Mouse (Mus musculus) forebrain, embryonic 12.5 days (tissue): Measurements from ENCODE around the gene B3gnt9. TPM values are rescaled to one million over a fixed set of nuclear protein-coding genes. Genes with fewer than 3 reads are reported as not detected.
"Not testable (repeated sequence)": the region's sequence is repeated elsewhere in the genome, so short reads cannot be mapped to it uniquely, and the experiment has no call there.

ENCODE experiments used
- ATAC-seq: fragments of 200-750 bp; cut with Nextera tagmentation; 2 replicates; pipeline ENCODE4 v1.8.0; 2017; ENCODE audit warnings: moderate TSS enrichment; ENCODE audit not compliant: low FRiP score
- H3K27ac ChIP-seq: fragments of 300-500 bp; sonication (generic); 2 replicates; pipeline ENCODE4 v1.5.1; 2016; ENCODE audit warnings: mild to moderate bottlenecking
- H3K27me3 ChIP-seq: fragments of 300-500 bp; sonication (generic); 2 replicates; pipeline ENCODE4 v1.6.1; 2016; ENCODE audit warnings: mild to moderate bottlenecking
- H3K36me3 ChIP-seq: fragments of 300-500 bp; sonication (generic); replicated peaks from 2 replicates; pipeline ENCODE4 v1.6.1; 2016; ENCODE audit warnings: mild to moderate bottlenecking
- H3K4me1 ChIP-seq: fragments of 300-500 bp; sonication (generic); 2 replicates; pipeline ENCODE4 v1.6.1; 2016
- H3K4me2 ChIP-seq: fragments of 300-500 bp; sonication (generic); 2 replicates; pipeline ENCODE4 v1.6.1; 2016; ENCODE audit warnings: mild to moderate bottlenecking, moderate library complexity
- H3K4me3 ChIP-seq: fragments of 300-500 bp; sonication (generic); replicated peaks from 2 replicates; pipeline ENCODE4 v1.5.1; 2016; ENCODE audit warnings: mild to moderate bottlenecking
- H3K9ac ChIP-seq: fragments of 300-500 bp; sonication (generic); 2 replicates; pipeline ENCODE4 v1.6.1; 2016; ENCODE audit warnings: mild to moderate bottlenecking
- H3K9me3 ChIP-seq: fragments of 300-500 bp; sonication (generic); 2 replicates; pipeline ENCODE4 v1.6.1; 2016
- WGBS: fragments of 180-500 bp; shearing (Covaris S2); methylation state at CpG from one replicate; pipeline ENCODE4 v1.1.7; 2016; 5-methylcytosine and 5-hydroxymethylcytosine counted together
- polyA plus RNA-seq: library from polyadenylated mRNA; unstranded; fragments of >200 nt; fragmentation: Nextera tagmentation; extraction: Ambion mirVana; gene quantifications from 2 replicates; pipeline ENCODE4 v1.2.1, GENCODE M21; 2016

Gene B3gnt9
- 3.3 and 4.5 TPM in 2 replicates for polyA plus RNA-seq

DNA sequence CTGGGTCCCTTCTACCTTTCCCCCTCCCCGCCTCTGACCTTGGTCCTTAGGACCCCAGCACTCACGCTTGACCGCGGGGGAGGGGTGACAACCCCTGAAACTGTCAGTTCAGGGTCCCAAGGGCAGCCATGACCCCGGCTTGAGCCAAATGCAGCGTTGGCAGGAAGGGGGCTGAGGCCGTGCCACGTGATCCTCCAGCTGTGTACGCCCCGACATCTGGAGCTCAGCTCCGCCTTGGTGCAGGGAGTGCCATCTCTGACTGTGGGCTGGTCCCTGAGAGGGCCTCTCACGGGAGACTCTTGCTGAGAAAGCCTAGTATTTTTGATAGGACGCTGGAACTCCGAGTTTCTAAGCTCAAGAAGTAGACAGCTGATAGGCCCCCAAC, at the start of gene B3gnt9:
Gene B3gnt9 (minus strand): TSS at position 188 of the 385 bp plus-strand sequence.
- no peak for ATAC-seq
- peak within 1 kb of the TSS; percentile 60 for H3K4me3 ChIP-seq
- 2% methylated on average over 13 of the region's 14 CpGs for WGBS
- no peaks in the 10 kb centered on the region for H3K9me3 ChIP-seq
- no peak within 1 kb of the TSS for H3K27ac ChIP-seq
- peak within 1 kb of the TSS; percentile 98 for H3K4me2 ChIP-seq
- peaks cover 24% of the 10 kb centered on the region for H3K36me3 ChIP-seq
- peaks cover 59% of the 10 kb centered on the region for H3K27me3 ChIP-seq
- peaks cover 30% of the 10 kb centered on the region for H3K4me1 ChIP-seq
- H3K9ac ChIP-seq: peak within 1 kb of the TSS; percentile 67

DNA sequence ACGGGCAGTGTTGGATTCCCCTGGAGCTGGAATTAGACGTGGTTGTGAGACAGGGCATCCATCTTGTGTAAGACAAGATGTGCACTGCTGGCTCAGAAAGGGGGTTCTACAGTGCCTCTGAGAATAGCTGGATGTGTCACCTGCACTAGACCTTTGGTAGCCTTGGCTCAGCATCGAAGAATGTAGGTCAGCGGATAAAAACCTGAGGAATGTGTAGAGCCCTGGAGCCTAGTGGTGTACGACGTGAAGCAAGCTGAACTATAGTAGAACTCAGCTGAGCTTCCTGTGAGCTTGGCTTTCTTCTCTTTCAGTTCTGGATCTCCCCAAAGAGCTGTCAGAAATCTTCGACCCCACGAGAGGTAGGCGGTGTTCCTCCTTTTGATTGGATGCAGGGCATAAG, 48.9 kb upstream of the B3gnt9 start:
- WGBS: 86% methylated on average over 9 of the region's 9 CpGs
- Histone ChIP-seq H3K4me3 (no peak overlapping the region), H3K36me3 (peaks cover 86% of the 10 kb centered on the region), H3K4me1 (peaks cover 23% of the 10 kb centered on the region), H3K4me2 (no peak overlapping the region), H3K27ac (no peak overlapping the region), H3K9me3 (no peaks in the 10 kb centered on the region), H3K9ac (no peak overlapping the region), H3K27me3 (no peaks in the 10 kb centered on the region)
- no peak for ATAC-seq

DNA sequence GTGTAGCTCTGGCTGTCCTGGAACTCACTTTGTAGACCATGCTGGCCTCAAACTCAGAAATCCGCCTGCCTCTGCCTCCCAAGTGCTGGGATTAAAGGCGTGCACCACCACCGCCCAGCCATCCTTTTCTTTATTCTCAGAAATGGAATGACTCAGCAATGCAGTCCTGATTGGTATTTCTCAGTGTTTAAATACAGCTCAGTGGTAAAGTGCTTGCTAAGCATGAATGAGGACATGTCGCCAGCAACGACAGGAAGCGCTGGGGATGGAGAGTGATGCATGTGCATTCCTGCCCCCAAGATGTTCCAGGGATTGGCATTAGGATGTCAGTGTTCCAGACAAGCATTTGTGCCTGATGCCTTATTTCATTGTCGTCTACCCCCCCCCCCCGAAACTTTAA, 48.4 kb upstream of the B3gnt9 start:
- Histone ChIP-seq H3K4me2 (no peak overlapping the region), H3K27ac (no peak overlapping the region), H3K9me3 (no peaks in the 10 kb centered on the region), H3K9ac (no peak overlapping the region), H3K27me3 (no peaks in the 10 kb centered on the region), H3K4me3 (no peak overlapping the region), H3K4me1 (peaks cover 28% of the 10 kb centered on the region), H3K36me3 (peaks cover 85% of the 10 kb centered on the region)
- ATAC-seq: no peak
- 94% methylated on average over 8 of the region's 8 CpGs for WGBS

DNA sequence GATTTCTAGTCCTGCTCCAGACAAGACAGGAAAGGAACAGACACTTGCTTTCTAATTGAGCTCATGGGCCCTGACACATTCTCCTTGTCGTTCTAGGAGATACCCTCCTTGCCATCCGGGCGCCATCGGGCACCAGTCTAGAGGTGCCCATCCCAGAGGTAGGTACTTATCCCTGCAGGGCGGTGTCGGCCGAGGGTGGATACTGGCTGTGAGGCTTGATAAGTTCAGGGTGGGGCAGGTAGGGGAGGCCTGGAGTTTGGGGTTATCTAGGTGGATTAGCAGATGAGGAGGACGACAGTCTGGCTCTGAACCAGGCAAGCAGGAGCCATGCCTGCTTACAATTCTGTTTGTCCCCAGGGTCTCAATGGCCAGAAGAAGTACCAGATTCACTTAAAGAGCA, 45.0 kb upstream of the B3gnt9 start:
- H3K27ac ChIP-seq: no peak overlapping the region
- no peak for ATAC-seq
- no peaks in the 10 kb centered on the region for H3K9me3 ChIP-seq
- 94% methylated on average over 8 of the region's 8 CpGs for whole genome bisulfite sequencing
- no peak overlapping the region for H3K4me2 ChIP-seq
- peaks cover 57% of the 10 kb centered on the region for H3K36me3 ChIP-seq
- no peak overlapping the region for H3K9ac ChIP-seq
- peaks cover 3% of the 10 kb centered on the region for H3K27me3 ChIP-seq
- H3K4me1 ChIP-seq: peaks cover 27% of the 10 kb centered on the region
- no peak overlapping the region for H3K4me3 ChIP-seq

DNA sequence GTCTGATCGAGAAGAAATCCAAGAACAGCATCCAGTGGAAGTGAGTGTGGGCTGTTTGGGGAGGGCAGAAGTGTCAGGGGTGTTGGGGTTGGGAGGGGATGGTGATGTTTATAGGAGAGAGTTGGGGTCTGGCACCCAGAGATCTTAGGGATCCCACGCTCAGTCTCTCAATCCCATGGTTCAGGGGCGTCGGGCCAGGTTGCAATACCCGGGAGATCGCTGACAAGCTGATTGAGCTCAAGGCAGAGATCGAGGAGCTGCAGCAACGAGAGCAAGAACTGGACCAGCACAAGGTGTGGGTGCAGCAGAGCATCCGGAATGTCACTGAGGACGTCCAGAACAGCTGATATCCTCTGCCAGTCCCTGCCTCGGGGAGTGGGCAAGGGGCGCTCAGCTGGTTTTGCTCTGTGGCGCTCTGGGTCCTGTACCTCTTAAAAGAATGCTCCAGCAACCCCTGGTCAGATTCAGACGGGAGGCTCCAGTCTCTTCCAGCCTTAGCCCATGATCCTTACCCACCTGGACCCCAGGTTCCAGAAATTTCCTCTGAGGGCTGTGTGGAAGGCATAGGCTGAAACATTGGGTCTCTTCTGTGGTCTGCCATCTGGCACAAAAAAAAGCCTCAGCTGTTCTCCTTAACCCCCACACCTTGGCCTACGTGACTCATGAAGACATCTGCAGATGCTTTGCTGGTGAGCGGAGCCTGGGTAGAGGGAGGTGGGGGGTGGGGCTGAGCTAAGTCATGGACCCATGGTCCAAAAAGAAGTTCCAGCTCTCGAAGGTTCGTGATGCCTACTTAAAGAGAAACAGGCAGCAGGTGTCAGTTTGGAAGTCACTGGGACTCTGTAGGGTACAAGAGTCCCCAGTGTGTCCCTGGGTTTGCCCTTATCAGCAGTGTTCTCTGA, 43.6 kb upstream of the B3gnt9 start:
- Histone ChIP-seq H3K27ac (0 out of 2 replicates have a peak overlapping the region, but pooled peaks have one; percentile 59), H3K9ac (peak overlapping the region; percentile 89), H3K4me2 (peak overlapping the region; percentile 98), H3K36me3 (peaks cover 44% of the 10 kb centered on the region), H3K9me3 (no peaks in the 10 kb centered on the region), H3K27me3 (peaks cover 3% of the 10 kb centered on the region), H3K4me3 (peak overlapping the region; percentile 86), H3K4me1 (peaks cover 19% of the 10 kb centered on the region)
- 69% methylated on average over 18 of the region's 18 CpGs for WGBS
- no peak for ATAC-seq

DNA sequence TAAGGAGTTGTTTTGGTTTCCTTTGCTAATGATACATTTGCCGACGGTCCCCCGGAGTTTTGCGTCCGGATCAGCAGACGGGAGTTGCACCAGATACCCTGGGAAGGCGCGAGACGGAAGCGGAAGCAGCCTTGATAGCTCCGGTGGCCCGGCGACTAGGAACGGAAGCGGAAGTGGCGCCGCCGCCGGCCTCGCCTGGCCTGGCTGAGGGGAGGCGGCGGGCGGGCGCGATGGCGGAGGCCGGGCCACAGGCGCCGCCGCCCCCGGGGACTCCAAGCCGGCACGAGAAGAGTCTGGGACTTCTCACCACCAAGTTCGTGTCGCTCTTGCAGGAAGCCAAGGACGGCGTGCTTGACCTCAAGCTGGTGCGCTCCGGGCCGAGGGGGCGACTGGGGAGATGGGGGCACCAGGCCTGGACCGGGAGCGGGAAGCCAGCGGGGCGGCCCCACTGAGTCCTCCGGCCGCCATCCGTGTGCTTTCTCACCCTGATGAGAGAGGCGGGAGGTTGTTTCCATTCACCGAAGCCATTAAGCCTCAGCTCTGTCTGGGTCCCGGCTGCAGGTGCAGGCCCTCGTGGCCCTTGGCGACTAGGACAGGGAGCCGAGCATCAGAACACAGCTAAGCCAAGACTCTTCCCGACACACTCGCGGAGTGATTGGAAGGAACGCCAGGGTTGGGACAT, 42.7 kb upstream of the B3gnt9 start, which contains the start of gene E2f4:
Gene E2f4 (plus strand): TSS at position 153 of the 682 bp plus-strand sequence.
- WGBS: under 1% methylated on average over 58 of the region's 58 CpGs
- ATAC-seq: peak; percentile 90

DNA sequence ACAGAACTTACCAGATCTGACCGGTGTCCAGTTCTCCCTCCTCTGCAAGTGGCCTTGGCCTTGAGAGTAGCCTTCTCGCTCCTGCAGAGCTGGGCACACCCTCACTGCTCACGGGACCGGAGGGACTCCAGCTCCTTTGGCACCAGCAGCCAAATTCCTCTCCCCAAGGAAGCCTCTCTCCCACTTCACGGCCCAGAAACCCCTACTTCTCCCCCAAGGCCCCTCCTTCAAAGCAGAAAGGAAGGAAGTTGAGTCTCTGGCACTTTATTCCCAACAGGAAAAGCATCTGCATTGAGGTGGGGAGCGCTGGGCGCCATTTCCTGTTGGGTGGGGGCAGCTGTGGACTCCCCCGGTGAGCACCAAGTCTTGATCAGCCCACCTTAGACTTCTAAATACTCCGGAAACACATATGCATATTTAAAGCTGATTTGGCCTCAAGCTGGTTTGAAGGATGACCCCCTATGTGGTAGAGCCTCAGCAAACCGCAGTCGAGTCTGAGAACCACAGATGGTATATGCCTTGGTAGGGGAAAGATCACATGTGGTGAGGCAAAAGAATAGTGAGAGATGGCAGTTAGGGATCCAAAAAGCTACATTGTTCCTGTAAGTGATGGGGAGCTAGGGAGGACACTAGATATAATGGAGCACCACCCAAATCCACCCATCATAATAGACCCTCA, 41.1 kb upstream of the B3gnt9 start, which contains the start of gene Exoc3l:
Gene Exoc3l (minus strand): TSS at position 207 of the 679 bp plus-strand sequence.
- H3K4me2 ChIP-seq: peak within 1 kb of the TSS; percentile 98
- peaks cover 20% of the 10 kb centered on the region for H3K27me3 ChIP-seq
- H3K9me3 ChIP-seq: no peaks in the 10 kb centered on the region
- 74% methylated on average over 11 of the region's 11 CpGs for WGBS
- peaks cover 19% of the 10 kb centered on the region for H3K4me1 ChIP-seq
- no peak within 1 kb of the TSS for H3K27ac ChIP-seq
- ATAC-seq: no peak
- H3K36me3 ChIP-seq: peaks cover 20% of the 10 kb centered on the region
- H3K9ac ChIP-seq: no peak within 1 kb of the TSS
- peak within 1 kb of the TSS; percentile 86 for H3K4me3 ChIP-seq

More for the DNA sequence above, 42.7 kb upstream of the B3gnt9 start, which contains the start of gene E2f4:
- H3K9me3 ChIP-seq: no peaks in the 10 kb centered on the region
- peaks cover 10% of the 10 kb centered on the region for H3K27me3 ChIP-seq
- H3K36me3 ChIP-seq: peaks cover 36% of the 10 kb centered on the region
- H3K4me1 ChIP-seq: peaks cover 19% of the 10 kb centered on the region
- H3K4me2 ChIP-seq: peak within 1 kb of the TSS; percentile 98
- peak within 1 kb of the TSS; percentile 86 for H3K4me3 ChIP-seq
- peak within 1 kb of the TSS; percentile 59; the same call in 1 of the 2 replicates for H3K27ac ChIP-seq
- H3K9ac ChIP-seq: peak within 1 kb of the TSS; percentile 89

DNA sequence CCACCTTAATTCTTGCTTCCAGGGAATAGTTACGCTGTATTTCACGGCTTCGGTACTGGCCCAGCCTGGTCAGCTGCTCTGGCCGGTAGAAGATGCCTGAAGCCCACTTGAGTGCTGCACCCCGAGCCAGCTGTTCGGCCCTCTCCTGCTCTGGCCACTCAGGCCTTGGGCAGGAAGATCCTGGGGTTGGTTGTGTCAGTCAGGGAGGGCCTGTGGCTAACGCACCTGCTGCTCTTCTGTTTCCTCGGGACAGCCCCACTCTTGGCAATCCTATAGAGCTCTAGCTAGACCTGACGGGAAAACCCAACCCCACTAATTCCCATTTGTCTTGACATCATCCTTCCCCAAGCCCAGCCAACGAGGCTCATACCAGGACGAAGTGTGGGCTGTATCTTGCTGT, 40.3 kb upstream of the B3gnt9 start:
- no peak for ATAC-seq
- H3K4me2 ChIP-seq: no peak overlapping the region
- no peak overlapping the region for H3K27ac ChIP-seq
- H3K9me3 ChIP-seq: no peaks in the 10 kb centered on the region
- H3K4me1 ChIP-seq: peaks cover 26% of the 10 kb centered on the region
- H3K4me3 ChIP-seq: no peak overlapping the region
- 78% methylated on average over 11 of the region's 11 CpGs for WGBS
- no peak overlapping the region for H3K9ac ChIP-seq
- H3K36me3 ChIP-seq: peaks cover 13% of the 10 kb centered on the region
- peaks cover 28% of the 10 kb centered on the region for H3K27me3 ChIP-seq

DNA sequence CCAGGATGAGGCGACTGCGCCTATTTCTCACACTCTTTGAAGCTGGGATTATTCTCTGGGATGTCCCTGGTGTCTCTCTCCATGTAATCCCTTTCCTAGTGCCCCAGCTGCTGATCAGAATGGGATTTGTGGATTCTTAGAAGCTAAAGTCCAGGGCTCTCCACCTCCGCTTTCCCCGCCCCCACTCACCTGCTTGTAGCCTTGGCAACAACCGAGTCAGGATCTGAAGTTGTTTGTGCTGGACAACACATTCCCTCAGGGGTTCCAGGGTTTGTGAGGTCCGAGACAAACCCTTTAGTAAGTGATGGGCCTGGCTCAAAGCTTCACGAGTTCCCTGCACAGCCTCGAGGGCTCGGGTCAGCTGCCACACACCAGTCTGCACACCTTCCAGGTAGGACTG, 39.8 kb upstream of the B3gnt9 start:
- 61% methylated on average over 9 of the region's 9 CpGs for WGBS
- Histone ChIP-seq H3K4me3 (no peak overlapping the region), H3K4me1 (peaks cover 31% of the 10 kb centered on the region), H3K36me3 (peaks cover 8% of the 10 kb centered on the region), H3K27ac (no peak overlapping the region), H3K9me3 (no peaks in the 10 kb centered on the region), H3K27me3 (peaks cover 33% of the 10 kb centered on the region), H3K4me2 (no peak overlapping the region), H3K9ac (no peak overlapping the region)
- no peak for ATAC-seq

DNA sequence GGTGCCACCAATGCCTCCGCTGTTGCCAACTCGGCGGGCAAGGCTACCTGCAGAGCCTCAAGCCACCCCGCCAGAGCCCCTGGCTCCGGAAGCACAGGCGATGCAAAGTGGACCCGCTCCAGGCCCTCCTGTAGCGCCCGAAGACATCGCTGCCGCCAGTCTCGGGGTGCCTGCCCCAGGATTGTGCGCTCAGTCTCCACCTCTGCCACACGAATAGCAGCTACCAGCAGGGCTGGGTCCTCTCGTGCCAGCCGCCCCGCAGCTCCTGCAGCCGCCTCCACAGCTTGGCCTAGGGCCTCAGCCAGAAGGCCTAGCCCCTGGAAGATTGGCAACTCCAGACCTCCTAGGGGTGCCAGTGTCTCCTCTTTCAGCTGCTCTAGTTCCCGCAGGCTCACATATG, 38.5 kb upstream of the B3gnt9 start:
- Histone ChIP-seq H3K27ac (no peak overlapping the region), H3K36me3 (no peaks in the 10 kb centered on the region), H3K9ac (no peak overlapping the region), H3K4me3 (no peak overlapping the region), H3K9me3 (no peaks in the 10 kb centered on the region), H3K27me3 (peaks cover 34% of the 10 kb centered on the region), H3K4me2 (no peak overlapping the region), H3K4me1 (peaks cover 31% of the 10 kb centered on the region)
- no peak for ATAC-seq
- 78% methylated on average over 19 of the region's 19 CpGs for WGBS

DNA sequence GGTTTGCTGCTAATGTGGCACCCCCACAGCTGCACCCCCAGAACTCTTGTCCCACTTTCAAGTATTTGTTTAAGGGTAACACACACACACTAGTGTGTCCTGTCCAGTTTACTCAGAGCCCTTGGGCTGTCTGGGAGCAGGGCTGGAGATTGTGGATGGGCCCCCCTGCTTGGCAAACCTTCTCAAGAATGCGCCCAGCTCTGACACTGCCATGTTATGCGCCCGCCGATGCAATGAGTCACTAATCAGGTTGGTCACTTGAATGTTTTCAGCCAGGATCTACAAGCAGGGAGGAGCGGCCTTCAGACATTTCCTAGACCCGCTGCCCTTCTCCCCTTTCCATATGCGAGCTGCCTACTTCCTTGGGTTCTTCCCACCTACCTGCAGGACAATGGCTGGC, 37.5 kb upstream of the B3gnt9 start:
- ATAC-seq: no peak

DNA sequence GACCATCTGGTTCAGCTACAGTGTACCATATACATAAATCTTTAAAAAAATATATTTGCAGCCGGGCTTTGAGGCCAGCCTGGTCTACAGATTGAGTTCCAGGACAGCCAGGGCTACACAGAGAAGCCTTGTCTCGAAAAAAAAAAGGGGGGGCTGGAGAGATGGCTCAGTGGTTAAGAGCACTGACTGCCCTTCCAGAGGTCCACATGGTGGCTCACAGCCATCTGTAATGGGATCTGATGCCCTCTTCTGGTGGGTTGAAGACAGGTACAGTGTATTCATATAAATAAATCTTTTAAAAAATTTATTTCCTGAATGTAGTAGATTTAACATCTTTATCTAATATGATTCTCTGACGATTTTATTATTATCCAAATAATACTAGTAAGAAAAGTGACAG, 36.8 kb upstream of the B3gnt9 start:
- not testable (repeated sequence) for H3K9me3 ChIP-seq, H3K4me3 ChIP-seq, H3K27ac ChIP-seq, H3K4me2 ChIP-seq, ATAC-seq, H3K36me3 ChIP-seq, H3K9ac ChIP-seq
- WGBS: 65% methylated on average over 3 of the region's 3 CpGs
- Histone ChIP-seq H3K4me1 (peaks cover 38% of the 10 kb centered on the region), H3K27me3 (peaks cover 34% of the 10 kb centered on the region)

More for the DNA sequence above, 37.5 kb upstream of the B3gnt9 start:
- Histone ChIP-seq H3K9me3 (no peaks in the 10 kb centered on the region), H3K4me3 (no peak overlapping the region), H3K4me1 (peaks cover 36% of the 10 kb centered on the region), H3K27ac (no peak overlapping the region), H3K4me2 (no peak overlapping the region), H3K27me3 (peaks cover 34% of the 10 kb centered on the region), H3K36me3 (no peaks in the 10 kb centered on the region), H3K9ac (no peak overlapping the region)
- WGBS: 82% methylated on average over 7 of the region's 7 CpGs
